Mouse (Mus musculus) CH12.LX (cell line): ENCODE measurements around the gene Cfap77. TPM values are rescaled to one million over a fixed set of nuclear protein-coding genes. Genes with fewer than 3 reads are reported as not detected.
A peak's percentile ranks its signal among the peaks of the same experiment; 100 is the strongest.

Experiments used
- DNase-seq: peaks from one replicate; pipeline ENCODE4 v3.0.0-alpha.2; 2013; ENCODE audit errors: extremely low read depth
- H3K27ac ChIP-seq: 2 replicates; pipeline ENCODE4 v1.5.1; 2012; ENCODE audit warnings: low read depth, mild to moderate bottlenecking, control low read depth, moderate library complexity; ENCODE audit not compliant: insufficient read depth
- H3K27me3 ChIP-seq: replicated peaks from 2 replicates; pipeline ENCODE3; 2012; ENCODE audit warnings: inconsistent platforms
- H3K36me3 ChIP-seq, 2 experiments: replicated peaks in 1 of 2; 2 replicates each; pipeline versions ENCODE3 to v1.6.1; 2012; ENCODE audit warnings: inconsistent platforms in 1 of 2, low read length in 1 of 2, mild to moderate bottlenecking in 1 of 2, mixed read lengths in 1 of 2, moderate library complexity in 1 of 2; ENCODE audit not compliant: control insufficient read depth in 1 of 2, insufficient read depth in 1 of 2
- H3K4me1 ChIP-seq, 2 experiments: 2 replicates each; pipeline ENCODE4 v1.6.1; 2012; ENCODE audit warnings: inconsistent platforms in 1 of 2, moderate library complexity in 1 of 2; ENCODE audit not compliant: insufficient read depth in 2 of 2, control insufficient read depth in 1 of 2
- H3K4me2 ChIP-seq: 2 replicates; pipeline ENCODE4 v1.6.1; 2012; ENCODE audit warnings: low read depth, mild to moderate bottlenecking, control low read depth; ENCODE audit not compliant: poor library complexity, insufficient read depth, severe bottlenecking
- H3K4me3 ChIP-seq, 3 experiments: fragments of 150-350 bp in 1 of 3; sonication (generic) in 1 of 3; replicated peaks in 1 of 3; 2 replicates each; pipeline versions ENCODE3 to v1.5.1; 2011 to 2012; ENCODE audit warnings: low read depth in 2 of 3, low read length in 2 of 3, mild to moderate bottlenecking in 2 of 3, moderate library complexity in 2 of 3, control low read depth in 1 of 3, improper control_type of control experiment in 1 of 3, inconsistent platforms in 1 of 3, mixed read lengths in 1 of 3; ENCODE audit not compliant: poor library complexity in 1 of 3
- H3K79me2 ChIP-seq: replicated peaks from 2 replicates; pipeline ENCODE4 v1.6.1; 2012; ENCODE audit warnings: mild to moderate bottlenecking, moderate library complexity; ENCODE audit not compliant: control insufficient read depth, poor library complexity, insufficient read depth, severe bottlenecking; ENCODE audit errors: extremely low read depth
- H3K9ac ChIP-seq: 2 replicates; pipeline ENCODE4 v1.6.1; 2012; ENCODE audit warnings: low read depth, mild to moderate bottlenecking, control low read depth, moderate library complexity; ENCODE audit not compliant: insufficient read depth
- H3K9me3 ChIP-seq: replicated peaks from 2 replicates; pipeline ENCODE3; 2012; ENCODE audit warnings: low read length, inconsistent platforms, mixed read lengths
- CHD1 ChIP-seq: IDR thresholded peaks from 2 replicates; pipeline ENCODE4 v1.6.1; 2012; ENCODE audit warnings: low read depth, low read length, improper control_type of control experiment, inconsistent platforms
- CHD2 ChIP-seq: IDR thresholded peaks from 2 replicates; pipeline ENCODE4 v1.6.1; 2011; ENCODE audit warnings: low read length, improper control_type of control experiment
- E2F4 ChIP-seq: IDR thresholded peaks from 2 replicates; pipeline ENCODE4 v1.6.1; 2011; ENCODE audit warnings: low read depth, low read length, improper control_type of control experiment; ENCODE audit not compliant: insufficient replicate concordance
- EP300 ChIP-seq: IDR thresholded peaks from 2 replicates; pipeline ENCODE4 v1.6.1; 2011; ENCODE audit warnings: low read length, improper control_type of control experiment
- ETS1 ChIP-seq: conservative IDR thresholded peaks from 2 replicates; pipeline ENCODE4 v1.6.1; 2012; ENCODE audit warnings: low read depth, mild to moderate bottlenecking, inconsistent platforms, low read length, improper control_type of control experiment, moderate library complexity
- GABPA ChIP-seq: IDR thresholded peaks from 2 replicates; pipeline ENCODE4 v1.6.1; 2012; ENCODE audit warnings: low read depth, low read length, improper control_type of control experiment, inconsistent platforms; ENCODE audit not compliant: insufficient replicate concordance
- HCFC1 ChIP-seq: IDR thresholded peaks from 2 replicates; pipeline ENCODE4 v1.6.1; 2012; ENCODE audit warnings: low read depth, mild to moderate bottlenecking, inconsistent platforms, low read length, improper control_type of control experiment
- MAX ChIP-seq: IDR thresholded peaks from 2 replicates; pipeline ENCODE4 v1.6.1; 2011; ENCODE audit warnings: low read length, improper control_type of control experiment
- NELFE ChIP-seq: IDR thresholded peaks from 2 replicates; pipeline ENCODE4 v1.6.1; 2011; ENCODE audit warnings: low read depth, low read length, improper control_type of control experiment
- NRF1 ChIP-seq: IDR thresholded peaks from 2 replicates; pipeline ENCODE4 v1.6.1; 2014; ENCODE audit warnings: low read depth, mild to moderate bottlenecking, inconsistent platforms, low read length, improper control_type of control experiment, moderate library complexity
- POLR2AphosphoS2 ChIP-seq: IDR thresholded peaks from 2 replicates; pipeline ENCODE4 v1.6.1; 2011; ENCODE audit warnings: low read depth, low read length, improper control_type of control experiment
- RAD21 ChIP-seq: IDR thresholded peaks from 2 replicates; pipeline ENCODE4 v1.6.1; 2011; ENCODE audit warnings: low read depth, mild to moderate bottlenecking, low read length, improper control_type of control experiment, moderate library complexity
- RCOR1 ChIP-seq: conservative IDR thresholded peaks from 2 replicates; pipeline ENCODE4 v1.6.1; 2012; ENCODE audit warnings: low read depth, mild to moderate bottlenecking, inconsistent platforms, low read length, improper control_type of control experiment
- SIN3A ChIP-seq: IDR thresholded peaks from 2 replicates; pipeline ENCODE4 v1.6.1; 2012; ENCODE audit warnings: low read length, improper control_type of control experiment, inconsistent platforms
- SMC3 ChIP-seq: IDR thresholded peaks from 2 replicates; pipeline ENCODE4 v1.6.1; 2011; ENCODE audit warnings: low read depth, low read length, improper control_type of control experiment
- TBP ChIP-seq: conservative IDR thresholded peaks from 2 replicates; pipeline ENCODE4 v1.6.1; 2011; ENCODE audit warnings: low read depth, low read length, improper control_type of control experiment
- USF2 ChIP-seq: conservative IDR thresholded peaks from 2 replicates; pipeline ENCODE4 v1.6.1; 2011; ENCODE audit warnings: low read depth, low read length, improper control_type of control experiment
- ZNF384 ChIP-seq: IDR thresholded peaks from 2 replicates; pipeline ENCODE4 v1.6.1; 2012; ENCODE audit warnings: low read depth, low read length, improper control_type of control experiment, inconsistent platforms
- dilution Hi-C: fragments of 300-500 bp; cut with MboI; formaldehyde crosslinking; loops from 2 replicates; pipeline ENCODE4 v1.14.3; 2020; ENCODE audit warnings: low sequenced_read_pairs; ENCODE audit not compliant: extremely low pct_unique_long_range_greater_than_20kb, extremely low pct_ligation_motif_present
- in situ Hi-C: fragments of 300-500 bp; cut with MboI; formaldehyde crosslinking; loops from 3 replicates; pipeline ENCODE4 v1.14.3; 2019; ENCODE audit warnings: low sequenced_read_pairs, low pct_ligation_motif_present, low pct_unique_long_range_greater_than_20kb, mixed read lengths
- polyA plus RNA-seq: library from polyadenylated mRNA; unstranded; fragments of >175 nt; gene quantifications from 2 replicates; pipeline ENCODE4 v1.2.1, GENCODE M21; 2012; ENCODE audit warnings: low read depth; ENCODE audit not compliant: insufficient read length
- total RNA-seq, 2 experiments: library from RNA; depleted of rRNA; stranded (reverse); fragments of 300-350 nt in 1 of 2; fragments of >200 nt in 1 of 2; gene quantifications; 2 replicates each; pipeline ENCODE4 v1.2.3; 2012 to 2014

Cfap77 gene
- total and polyA plus RNA-seq, 3 experiments = 0.25 to 0.47 (median 0.35) TPM

- in situ Hi-C loops (no loop called here), dilution Hi-C loops (no loop called here)
- H3K27me3 ChIP-seq = peaks cover 82% of the 10 kb centered on the region
Measured at GRCm38 (mm10) chr2:29004037-29004436, 50.8 kb downstream of the Cfap77 start.

GRCm38 (mm10) chr2:28998246-28998645 is 56.6 kb downstream of the Cfap77 start:
- Histone ChIP-seq H3K9ac (no peak overlapping the region), H3K4me3 (no peak overlapping the region), H3K9me3 (peaks cover 6% of the 10 kb centered on the region), H3K4me2 (no peak overlapping the region), H3K4me1 (no peaks in the 10 kb centered on the region), H3K27me3 (peaks cover 70% of the 10 kb centered on the region), H3K36me3 (no peaks in the 10 kb centered on the region), H3K27ac (no peak overlapping the region), H3K79me2 (no peaks in the 10 kb centered on the region)
- no peak for DNase-seq
- dilution Hi-C loops = no loop called here
- in situ Hi-C loops = no loop called here
- TF ChIP-seq MAX (no peak), EP300 (no peak), CHD2 (no peak)

More at GRCm38 (mm10) chr2:29004037-29004436, 50.8 kb downstream of the Cfap77 start:
- peaks cover 8% of the 10 kb centered on the region for H3K9me3 ChIP-seq
- DNase-seq = no peak
- peak overlapping the region in 2 of 3 experiments; percentile 3 to 12 for H3K4me3 ChIP-seq
- no peaks in the 10 kb centered on the region for H3K79me2 ChIP-seq
- H3K9ac ChIP-seq = no peak overlapping the region
- H3K36me3 ChIP-seq = no peaks in the 10 kb centered on the region
- no peak for TF ChIP-seq GABPA
- no peak for TF ChIP-seq SIN3A
- no peak for TF ChIP-seq NRF1
- TF ChIP-seq RCOR1 = no peak
- TF ChIP-seq E2F4 = no peak
- TF ChIP-seq CHD1 = no peak
- TF ChIP-seq SMC3 = no peak
- TF ChIP-seq ZNF384 = no peak
- H3K4me1 ChIP-seq = peaks cover 3 to 8% of the 10 kb centered on the region in 2 experiments; a peak in 2 of 4 replicates
- H3K27ac ChIP-seq = no peak overlapping the region
- peak overlapping the region; percentile 41 for H3K4me2 ChIP-seq

GRCm38 (mm10) chr2:28997161-28997834 is 57.6 kb downstream of the Cfap77 start:
- H3K27me3 ChIP-seq = peaks cover 70% of the 10 kb centered on the region
- peaks cover 6% of the 10 kb centered on the region for H3K9me3 ChIP-seq
- no peak overlapping the region for H3K4me3 ChIP-seq
- no peaks in the 10 kb centered on the region for H3K36me3 ChIP-seq
- H3K79me2 ChIP-seq = no peaks in the 10 kb centered on the region
- H3K9ac ChIP-seq = no peak overlapping the region
- no peaks in the 10 kb centered on the region for H3K4me1 ChIP-seq
- H3K4me2 ChIP-seq = no peak overlapping the region
- H3K27ac ChIP-seq = no peak overlapping the region
- DNase-seq = no peak
- TF ChIP-seq NRF1 = no peak
- no peak for TF ChIP-seq ETS1
- TF ChIP-seq TBP = no peak
- TF ChIP-seq HCFC1 = no peak
- no peak for TF ChIP-seq CHD2
- no peak for TF ChIP-seq POLR2AphosphoS2
- no peak for TF ChIP-seq NELFE
- TF ChIP-seq RAD21 = no peak
- no peak for TF ChIP-seq USF2
- dilution Hi-C loops = no loop called here
- in situ Hi-C loops = no loop called here
